Mouse (Mus musculus) neural tube, embryonic 13.5 days (tissue): ENCODE data around the gene Serpina11. TPM values are rescaled to one million over a fixed set of nuclear protein-coding genes. Genes with fewer than 3 reads are reported as not detected.
A peak's percentile ranks its signal among the peaks of the same experiment; 100 is the strongest.

Experiments
- ATAC-seq: fragments of 200-750 bp; cut with Nextera tagmentation; 2 replicates; pipeline ENCODE4 v1.8.0; 2017; ENCODE audit warnings: low read depth, mild to moderate bottlenecking, moderate TSS enrichment, moderate library complexity
- H3K27ac ChIP-seq: fragments of 300-500 bp; sonication (generic); replicated peaks from 2 replicates; pipeline ENCODE4 v1.5.1; 2015; ENCODE audit warnings: moderate library complexity, mild to moderate bottlenecking, inconsistent platforms
- H3K27me3 ChIP-seq: fragments of 300-500 bp; sonication (generic); 2 replicates; pipeline ENCODE4 v1.6.1; 2015; ENCODE audit warnings: mild to moderate bottlenecking, inconsistent platforms
- H3K36me3 ChIP-seq: fragments of 300-500 bp; sonication (generic); 2 replicates; pipeline ENCODE4 v1.6.1; 2015; ENCODE audit warnings: mild to moderate bottlenecking, inconsistent platforms
- H3K4me1 ChIP-seq: fragments of 300-500 bp; sonication (generic); replicated peaks from 2 replicates; pipeline ENCODE4 v1.6.1; 2015; ENCODE audit warnings: inconsistent platforms
- H3K4me2 ChIP-seq: fragments of 300-500 bp; sonication (generic); 2 replicates; pipeline ENCODE4 v1.6.1; 2015; ENCODE audit warnings: inconsistent platforms, mild to moderate bottlenecking, moderate library complexity
- H3K4me3 ChIP-seq: fragments of 300-500 bp; sonication (generic); 2 replicates; pipeline ENCODE4 v1.5.1; 2015; ENCODE audit warnings: mild to moderate bottlenecking, inconsistent platforms
- H3K9ac ChIP-seq: fragments of 300-500 bp; sonication (generic); 2 replicates; pipeline ENCODE4 v1.6.1; 2015; ENCODE audit warnings: moderate library complexity, mild to moderate bottlenecking, inconsistent platforms
- H3K9me3 ChIP-seq: fragments of 300-500 bp; sonication (generic); 2 replicates; pipeline ENCODE4 v1.6.1; 2016; ENCODE audit warnings: inconsistent platforms
- WGBS: fragments of 180-500 bp; shearing (Covaris S2); methylation state at CpG from one replicate; pipeline ENCODE4 v1.1.7; 2015; 5-methylcytosine and 5-hydroxymethylcytosine counted together
- polyA plus RNA-seq: library from polyadenylated mRNA; unstranded; fragments of >200 nt; fragmentation: Nextera tagmentation; extraction: Ambion mirVana; gene quantifications from 2 replicates; pipeline ENCODE4 v1.2.1, GENCODE M21; 2015

Serpina11 gene
- polyA plus RNA-seq, 1 experiment from 2014 or later: not detected

- H3K4me3 ChIP-seq: no peak overlapping the region
- H3K27me3 ChIP-seq: no peaks in the 10 kb centered on the region
- WGBS: 43% methylated on average over 5 of the region's 5 CpGs
- H3K36me3 ChIP-seq: no peaks in the 10 kb centered on the region
- peak; percentile 61; the same call in 1 of the 2 replicates for ATAC-seq
- no peak overlapping the region for H3K9ac ChIP-seq
- H3K9me3 ChIP-seq: no peaks in the 10 kb centered on the region
- H3K4me1 ChIP-seq: 0 out of 2 replicates have a peak, but pooled peaks cover 6% of the 10 kb centered on the region
- H3K4me2 ChIP-seq: no peak overlapping the region
- H3K27ac ChIP-seq: no peak overlapping the region
These were observed 5.7 kb upstream of the Serpina11 start for GRCm38 (mm10) chr12:103995292-103996072.

DNA sequence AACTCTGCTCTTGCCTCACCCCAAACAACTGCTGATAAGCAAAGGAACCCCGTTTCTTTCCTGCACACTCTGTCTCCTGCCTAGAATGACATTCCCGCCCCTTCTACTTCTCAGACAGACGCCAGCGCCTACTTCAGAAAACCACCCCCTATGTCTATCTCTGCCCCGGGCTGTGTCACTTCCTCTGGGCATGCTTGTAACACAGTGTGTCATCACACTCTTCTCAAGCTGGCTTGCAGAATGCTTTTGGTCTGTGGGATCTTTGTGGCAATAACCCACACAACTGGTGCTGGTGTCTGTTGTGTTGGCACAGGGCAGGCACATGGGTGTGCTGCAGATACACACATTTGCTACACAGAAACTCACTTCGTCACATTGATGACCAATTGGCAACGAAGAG is 3.2 kb upstream of the Serpina11 start:
- no peaks in the 10 kb centered on the region for H3K27me3 ChIP-seq
- WGBS: 82% methylated on average over 7 of the region's 7 CpGs

GRCm38 (mm10) chr12:103989514-103989767 is 316 bp downstream of the Serpina11 start:
- H3K9ac ChIP-seq: no peak overlapping the region
- no peaks in the 10 kb centered on the region for H3K4me1 ChIP-seq
- no peaks in the 10 kb centered on the region for H3K9me3 ChIP-seq
- ATAC-seq: no peak
- no peak overlapping the region for H3K4me2 ChIP-seq
- 69% methylated on average over 2 of the region's 2 CpGs for WGBS
- no peak overlapping the region for H3K27ac ChIP-seq
- H3K36me3 ChIP-seq: no peaks in the 10 kb centered on the region
- H3K27me3 ChIP-seq: no peaks in the 10 kb centered on the region
- H3K4me3 ChIP-seq: no peak overlapping the region

More for the DNA sequence above, 3.2 kb upstream of the Serpina11 start:
- no peak overlapping the region for H3K4me2 ChIP-seq
- H3K4me3 ChIP-seq: no peak overlapping the region
- H3K9me3 ChIP-seq: no peaks in the 10 kb centered on the region
- H3K9ac ChIP-seq: no peak overlapping the region
- no peak for ATAC-seq
- H3K27ac ChIP-seq: no peak overlapping the region
- H3K4me1 ChIP-seq: no peaks in the 10 kb centered on the region
- no peaks in the 10 kb centered on the region for H3K36me3 ChIP-seq

DNA sequence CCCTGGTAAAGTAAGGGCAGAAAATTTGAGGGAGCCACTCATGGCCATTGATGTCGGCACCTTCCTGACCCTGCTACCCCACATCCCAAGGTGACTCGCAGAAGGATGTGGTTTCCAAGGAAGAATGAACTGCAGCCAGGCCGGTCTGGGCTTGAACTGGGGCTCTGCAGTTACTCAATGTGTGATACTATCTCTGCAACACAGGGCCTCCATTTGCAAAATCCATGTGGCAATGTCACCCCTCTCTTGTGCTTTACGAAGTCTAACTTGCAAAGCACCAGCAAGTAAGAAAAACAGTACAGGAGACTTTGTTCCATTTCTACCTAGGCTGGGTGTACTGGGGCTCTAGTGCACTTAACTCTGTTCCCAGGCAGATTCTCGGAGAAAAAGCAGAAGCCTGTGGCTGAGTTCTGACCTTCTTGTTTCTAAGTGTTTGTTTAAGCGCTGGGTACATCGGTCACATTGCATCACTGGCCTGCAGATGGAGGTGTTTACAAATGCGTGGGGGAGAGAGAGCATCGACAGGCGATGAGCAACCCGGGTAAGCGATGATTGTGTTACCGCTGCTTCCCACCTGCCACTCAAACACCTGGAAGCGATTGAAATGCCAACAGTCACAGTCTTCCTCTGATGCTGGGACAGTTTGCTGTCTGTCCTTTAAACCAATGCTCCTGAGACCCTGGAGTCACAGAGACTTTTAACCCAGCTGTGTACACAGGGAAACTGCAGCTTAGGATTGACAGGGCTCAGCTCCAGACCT is 823 bp downstream of the Serpina11 start:
- Histone ChIP-seq H3K36me3 (no peaks in the 10 kb centered on the region), H3K9me3 (no peaks in the 10 kb centered on the region), H3K4me2 (no peak overlapping the region), H3K27me3 (no peaks in the 10 kb centered on the region), H3K4me1 (no peaks in the 10 kb centered on the region), H3K4me3 (no peak overlapping the region), H3K9ac (no peak overlapping the region), H3K27ac (no peak overlapping the region)
- no peak for ATAC-seq
- 68% methylated on average over 14 of the region's 14 CpGs for WGBS

- 72% methylated on average over 5 of the region's 5 CpGs for WGBS
- H3K36me3 ChIP-seq: no peaks in the 10 kb centered on the region
These were observed 3.9 kb downstream of the Serpina11 start for GRCm38 (mm10) chr12:103985868-103986267.

GRCm38 (mm10) chr12:103984935-103985334 is 4.8 kb downstream of the Serpina11 start:
- Histone ChIP-seq H3K9me3 (no peaks in the 10 kb centered on the region), H3K4me2 (no peak overlapping the region), H3K9ac (no peak overlapping the region), H3K4me1 (no peaks in the 10 kb centered on the region), H3K36me3 (no peaks in the 10 kb centered on the region), H3K4me3 (no peak overlapping the region), H3K27ac (no peak overlapping the region), H3K27me3 (no peaks in the 10 kb centered on the region)
- no peak for ATAC-seq
- 65% methylated on average over 4 of the region's 4 CpGs for WGBS

More at GRCm38 (mm10) chr12:103985868-103986267, 3.9 kb downstream of the Serpina11 start:
- no peaks in the 10 kb centered on the region for H3K27me3 ChIP-seq
- H3K4me1 ChIP-seq: no peaks in the 10 kb centered on the region
- H3K9ac ChIP-seq: no peak overlapping the region
- ATAC-seq: no peak
- H3K9me3 ChIP-seq: no peaks in the 10 kb centered on the region
- no peak overlapping the region for H3K27ac ChIP-seq
- H3K4me3 ChIP-seq: no peak overlapping the region
- H3K4me2 ChIP-seq: no peak overlapping the region

DNA sequence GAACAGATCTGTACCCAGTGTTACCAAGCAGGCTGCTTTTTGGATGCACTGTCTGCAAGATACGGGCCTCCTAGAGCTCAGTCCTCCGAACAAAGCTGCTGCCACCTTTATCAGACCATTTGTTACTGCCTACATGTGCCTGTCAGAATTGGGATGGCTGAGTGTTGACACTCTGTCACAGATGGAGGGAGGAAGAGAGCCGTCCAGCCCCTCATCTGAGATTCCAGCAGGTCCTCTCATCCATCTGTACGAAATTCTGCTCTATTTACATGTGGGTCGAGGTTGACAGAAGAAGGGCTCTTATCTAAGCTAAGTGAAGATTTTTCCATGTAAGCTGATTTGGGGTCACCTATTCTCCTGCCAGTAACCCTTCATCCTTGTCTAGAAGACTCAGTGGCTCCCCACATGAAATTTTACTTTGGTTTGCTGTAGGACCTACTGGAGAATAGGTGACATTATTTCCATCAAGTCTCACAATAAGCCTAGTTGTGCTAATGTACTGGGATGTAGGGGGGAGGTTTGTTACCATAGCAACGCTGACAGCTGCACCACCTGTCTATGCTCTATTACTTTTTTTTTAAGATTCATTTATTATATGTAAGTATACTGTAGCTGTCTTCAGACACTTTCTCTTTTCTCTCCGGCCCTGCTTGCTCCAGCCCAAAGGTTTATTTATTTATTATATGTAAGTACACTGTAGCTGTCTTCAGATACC is 8.0 kb downstream of the Serpina11 start:
- Histone ChIP-seq H3K4me2 (no peak overlapping the region), H3K36me3 (no peaks in the 10 kb centered on the region), H3K9me3 (no peaks in the 10 kb centered on the region), H3K4me3 (no peak overlapping the region), H3K27me3 (no peaks in the 10 kb centered on the region), H3K27ac (no peak overlapping the region), H3K9ac (no peak overlapping the region), H3K4me1 (no peaks in the 10 kb centered on the region)
- 79% methylated on average over 7 of the region's 7 CpGs for WGBS
- ATAC-seq: no peak

- Histone ChIP-seq H3K9ac (no peak overlapping the region), H3K36me3 (no peaks in the 10 kb centered on the region), H3K9me3 (no peaks in the 10 kb centered on the region), H3K27ac (no peak overlapping the region), H3K4me1 (no peaks in the 10 kb centered on the region), H3K27me3 (no peaks in the 10 kb centered on the region), H3K4me3 (no peak overlapping the region), H3K4me2 (no peak overlapping the region)
- 90% methylated on average over 10 of the region's 10 CpGs for WGBS
- ATAC-seq: no peak
These were observed 11.5 kb downstream of the Serpina11 start for GRCm38 (mm10) chr12:103978294-103978693.

DNA sequence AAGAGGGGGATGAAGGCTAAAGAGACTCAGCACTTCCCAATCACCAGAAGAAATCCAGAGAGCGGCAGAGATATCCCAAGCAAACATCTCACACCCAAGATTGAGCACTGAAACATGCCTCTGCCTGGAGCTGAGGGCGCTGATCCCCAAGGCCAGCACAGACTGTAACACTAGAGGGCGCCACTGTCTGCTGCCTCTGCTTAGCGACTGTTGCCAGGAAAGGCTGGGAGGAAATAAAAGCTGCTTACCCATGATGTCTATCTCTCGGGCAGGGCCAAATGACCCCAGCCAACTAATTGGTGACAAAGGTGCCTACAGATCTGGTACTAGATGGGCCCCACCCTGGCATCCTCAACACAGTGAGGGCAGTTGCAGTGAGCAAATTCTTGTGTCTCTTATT is 11.9 kb downstream of the Serpina11 start:
- no peaks in the 10 kb centered on the region for H3K36me3 ChIP-seq
- ATAC-seq: no peak
- WGBS: 41% methylated on average over 5 of the region's 5 CpGs
- no peaks in the 10 kb centered on the region for H3K9me3 ChIP-seq
- H3K27ac ChIP-seq: no peak overlapping the region
- no peak overlapping the region for H3K9ac ChIP-seq
- no peak overlapping the region for H3K4me2 ChIP-seq
- no peak overlapping the region for H3K4me3 ChIP-seq
- no peaks in the 10 kb centered on the region for H3K4me1 ChIP-seq
- no peaks in the 10 kb centered on the region for H3K27me3 ChIP-seq

GRCm38 (mm10) chr12:103977060-103977459 is 12.7 kb downstream of the Serpina11 start:
- H3K4me1 ChIP-seq: no peaks in the 10 kb centered on the region
- ATAC-seq: no peak
- 65% methylated on average over 3 of the region's 3 CpGs for WGBS

GRCm38 (mm10) chr12:103971080-103971479 is 18.7 kb downstream of the Serpina11 start:
- H3K4me1 ChIP-seq: no peaks in the 10 kb centered on the region
- 88% methylated on average over 4 of the region's 4 CpGs for WGBS
- H3K4me2 ChIP-seq: no peak overlapping the region
- no peak overlapping the region for H3K27ac ChIP-seq
- H3K27me3 ChIP-seq: no peaks in the 10 kb centered on the region
- H3K4me3 ChIP-seq: no peak overlapping the region
- no peak for ATAC-seq
- H3K9me3 ChIP-seq: peaks cover 11% of the 10 kb centered on the region; the same call in 1 of the 2 replicates
- no peaks in the 10 kb centered on the region for H3K36me3 ChIP-seq
- H3K9ac ChIP-seq: no peak overlapping the region

More at GRCm38 (mm10) chr12:103977060-103977459, 12.7 kb downstream of the Serpina11 start:
- Histone ChIP-seq H3K4me2 (no peak overlapping the region), H3K27me3 (no peaks in the 10 kb centered on the region), H3K4me3 (no peak overlapping the region), H3K36me3 (no peaks in the 10 kb centered on the region), H3K9me3 (no peaks in the 10 kb centered on the region), H3K9ac (no peak overlapping the region), H3K27ac (no peak overlapping the region)

- peaks cover 11% of the 10 kb centered on the region; the same call in 1 of the 2 replicates for H3K9me3 ChIP-seq
- no peaks in the 10 kb centered on the region for H3K36me3 ChIP-seq
- ATAC-seq: no peak
- H3K27me3 ChIP-seq: no peaks in the 10 kb centered on the region
- WGBS: 92% methylated on average over 9 of the region's 9 CpGs
- no peak overlapping the region for H3K4me3 ChIP-seq
- H3K4me2 ChIP-seq: no peak overlapping the region
- no peak overlapping the region for H3K27ac ChIP-seq
- H3K9ac ChIP-seq: no peak overlapping the region
- H3K4me1 ChIP-seq: no peaks in the 10 kb centered on the region
These were observed 20.1 kb downstream of the Serpina11 start for GRCm38 (mm10) chr12:103969577-103970116.
